Mouse (Mus musculus) spleen, adult 2 months (tissue): ENCODE results near the gene Bphl.

Experiments used
- CTCF ChIP-seq: fragments of 200-500 bp; IDR thresholded peaks from 2 replicates; pipeline ENCODE4 v1.5.1; 2011; ENCODE audit warnings: mild to moderate bottlenecking, inconsistent platforms; ENCODE audit not compliant: insufficient read depth, insufficient read length, insufficient replicate concordance; ENCODE audit errors: extremely low read depth
- POLR2A ChIP-seq: fragments of 200-500 bp; IDR thresholded peaks from 2 replicates; pipeline ENCODE4 v1.6.1; 2011; ENCODE audit warnings: low read depth, low read length, inconsistent platforms

GRCm38 (mm10) chr13:34095542-34096435 lies 58.4 kb downstream of the Bphl start:
- TF ChIP-seq CTCF (no peak), POLR2A (no peak)
